Mouse (Mus musculus): ENCODE measurements around the gene Sorcs3. TPM values are rescaled to one million over a fixed set of nuclear protein-coding genes. Genes with fewer than 3 reads are reported as not detected.

Sorcs3 gene
- polyA plus RNA-seq, 1 experiment from 2014 or later = 0.46 TPM

GRCm38 (mm10) chr19:48706924-48707320 is 501.1 kb downstream of the Sorcs3 start:
- Histone ChIP-seq H3K36me3 (no peaks in the 10 kb centered on the region), H3K4me1 (peaks cover 12% of the 10 kb centered on the region), H3K27ac (no peak overlapping the region), H3K9me3 (replicated peaks) (no peaks in the 10 kb centered on the region), H3K27me3 (ENCODE audit: low read depth, poor library complexity, severe bottlenecking) (no peaks in the 10 kb centered on the region), H3K4me3 (no peak overlapping the region)
- DNase-seq (ENCODE audit: low spot score) = no peak
- 90% methylated on average over 1 of the region's 1 CpGs for WGBS

- no peaks in the 10 kb centered on the region for H3K27me3 ChIP-seq (ENCODE audit: low read depth, poor library complexity, severe bottlenecking)
- no peaks in the 10 kb centered on the region for H3K9me3 ChIP-seq (replicated peaks)
- DNase-seq (ENCODE audit: low spot score) = no peak
- WGBS = 88% methylated on average over 6 of the region's 6 CpGs
- H3K27ac ChIP-seq = no peak overlapping the region
- no peaks in the 10 kb centered on the region for H3K4me1 ChIP-seq
- H3K36me3 ChIP-seq = no peaks in the 10 kb centered on the region
- no peak overlapping the region for H3K4me3 ChIP-seq
Observed at GRCm38 (mm10) chr19:48725851-48726419, 520.1 kb downstream of the Sorcs3 start.

DNA sequence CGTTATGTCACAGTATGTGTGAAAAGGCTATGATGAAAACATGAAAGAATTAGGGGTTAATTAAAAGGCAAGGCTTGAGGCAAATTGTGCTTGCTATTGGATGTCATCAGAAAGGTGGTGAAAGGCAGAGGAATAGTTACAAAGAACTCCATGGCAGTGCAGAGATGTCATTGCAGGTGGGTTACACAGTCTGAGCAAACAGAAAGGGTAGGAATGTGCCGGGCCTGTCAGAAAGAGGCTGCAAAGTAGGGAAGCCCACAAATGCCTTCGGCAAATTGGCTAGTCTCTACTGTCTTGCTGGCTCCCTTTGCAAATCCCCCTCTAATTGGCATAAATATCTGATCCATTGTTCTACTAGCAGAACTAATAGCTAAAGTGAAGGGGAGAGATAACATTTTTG is 521.2 kb downstream of the Sorcs3 start:
- Histone ChIP-seq H3K9me3 (replicated peaks) (no peaks in the 10 kb centered on the region), H3K36me3 (no peaks in the 10 kb centered on the region), H3K4me3 (no peak overlapping the region), H3K27me3 (ENCODE audit: low read depth, poor library complexity, severe bottlenecking) (no peaks in the 10 kb centered on the region), H3K27ac (no peak overlapping the region), H3K4me1 (no peaks in the 10 kb centered on the region)
- WGBS = 86% methylated on average over 3 of the region's 3 CpGs
- no peak for DNase-seq (ENCODE audit: low spot score)

GRCm38 (mm10) chr19:48727601-48728000 is 521.8 kb downstream of the Sorcs3 start:
- no peaks in the 10 kb centered on the region for H3K27me3 ChIP-seq (ENCODE audit: low read depth, poor library complexity, severe bottlenecking)
- H3K9me3 ChIP-seq (replicated peaks) = no peaks in the 10 kb centered on the region
- no peak overlapping the region for H3K4me3 ChIP-seq
- no peaks in the 10 kb centered on the region for H3K4me1 ChIP-seq
- WGBS = 94% methylated on average over 5 of the region's 5 CpGs
- H3K27ac ChIP-seq = no peak overlapping the region
- no peaks in the 10 kb centered on the region for H3K36me3 ChIP-seq
- no peak for DNase-seq (ENCODE audit: low spot score)

DNA sequence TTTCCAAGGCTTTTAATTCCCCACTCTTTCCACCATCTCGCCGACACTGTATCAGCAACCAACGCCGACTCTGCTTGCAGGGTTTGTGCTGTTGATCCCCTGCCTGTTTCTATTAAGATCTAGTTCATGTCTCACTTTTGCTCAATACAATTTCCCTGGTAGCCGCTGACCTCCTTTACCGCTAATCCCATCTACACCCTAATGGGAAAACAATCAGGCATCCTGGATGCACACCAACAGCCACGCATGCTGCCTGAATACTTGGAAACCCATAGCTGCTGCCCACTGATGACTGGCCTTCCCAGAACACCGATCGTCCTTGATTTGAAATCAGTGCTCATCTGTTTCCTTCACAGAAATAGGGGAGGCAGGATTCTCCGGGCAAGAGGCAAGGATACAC is 525.9 kb downstream of the Sorcs3 start:
- Histone ChIP-seq H3K4me3 (no peak overlapping the region), H3K27ac (no peak overlapping the region), H3K4me1 (no peaks in the 10 kb centered on the region), H3K36me3 (no peaks in the 10 kb centered on the region), H3K9me3 (replicated peaks) (no peaks in the 10 kb centered on the region), H3K27me3 (ENCODE audit: low read depth, poor library complexity, severe bottlenecking) (no peaks in the 10 kb centered on the region)
- 94% methylated on average over 10 of the region's 10 CpGs for WGBS
- no peak for DNase-seq (ENCODE audit: low spot score)

- DNase-seq (ENCODE audit: low spot score) = no peak
Observed at GRCm38 (mm10) chr19:48734370-48734769, 528.5 kb downstream of the Sorcs3 start.

DNA sequence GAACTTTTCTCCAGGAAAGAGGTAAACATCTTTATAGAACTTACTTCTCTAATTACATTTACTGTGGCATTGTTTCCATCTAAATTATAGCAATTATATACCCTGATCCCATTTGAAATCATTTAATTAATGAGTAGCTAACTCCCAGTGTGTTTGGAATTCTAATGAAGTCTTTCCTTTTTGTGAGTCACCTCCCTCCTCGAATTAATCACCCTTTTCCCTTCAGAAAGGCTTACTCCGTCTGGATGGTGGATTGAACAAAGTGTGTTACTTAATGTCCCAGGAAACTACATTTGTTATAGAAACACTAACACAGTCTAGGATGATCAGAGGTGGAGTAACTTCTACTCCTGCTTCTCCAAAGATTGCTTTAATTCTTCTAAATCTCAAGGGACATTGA is 531.7 kb downstream of the Sorcs3 start:
- H3K4me3 ChIP-seq = no peak overlapping the region
- H3K36me3 ChIP-seq = no peaks in the 10 kb centered on the region
- no peaks in the 10 kb centered on the region for H3K4me1 ChIP-seq
- WGBS = 65% methylated on average over 2 of the region's 2 CpGs
- H3K9me3 ChIP-seq (replicated peaks) = no peaks in the 10 kb centered on the region
- no peak for DNase-seq (ENCODE audit: low spot score)
- no peaks in the 10 kb centered on the region for H3K27me3 ChIP-seq (ENCODE audit: low read depth, poor library complexity, severe bottlenecking)
- H3K27ac ChIP-seq = no peak overlapping the region

More at GRCm38 (mm10) chr19:48734370-48734769, 528.5 kb downstream of the Sorcs3 start:
- no peaks in the 10 kb centered on the region for H3K27me3 ChIP-seq (ENCODE audit: low read depth, poor library complexity, severe bottlenecking)
- no peaks in the 10 kb centered on the region for H3K9me3 ChIP-seq (replicated peaks)
- WGBS = 76% methylated on average over 4 of the region's 4 CpGs
- no peak overlapping the region for H3K4me3 ChIP-seq
- no peaks in the 10 kb centered on the region for H3K4me1 ChIP-seq
- H3K36me3 ChIP-seq = no peaks in the 10 kb centered on the region
- no peak overlapping the region for H3K27ac ChIP-seq

DNA sequence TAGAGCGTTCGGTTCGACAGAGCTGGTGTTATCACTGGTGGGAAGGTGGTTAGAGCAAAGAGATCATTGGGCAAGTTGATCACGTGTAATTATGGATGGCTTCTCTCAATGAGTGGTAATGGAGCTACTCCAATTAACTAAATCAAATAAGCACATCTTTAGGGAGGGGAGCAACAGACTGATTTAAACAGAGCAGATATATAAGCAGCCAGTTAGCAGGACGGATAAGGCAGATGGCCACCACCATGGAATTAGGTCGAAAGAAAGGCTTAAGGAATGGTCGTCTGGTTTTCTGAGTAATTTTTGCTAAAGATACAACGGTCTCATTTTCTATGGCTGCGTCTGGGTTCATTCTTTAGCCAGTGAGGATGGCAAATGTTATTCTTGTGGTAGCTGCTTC is 549.3 kb downstream of the Sorcs3 start:
- no peak overlapping the region for H3K27ac ChIP-seq
- H3K9me3 ChIP-seq (replicated peaks) = no peaks in the 10 kb centered on the region
- no peak for DNase-seq (ENCODE audit: low spot score)
- H3K4me3 ChIP-seq = no peak overlapping the region
- no peaks in the 10 kb centered on the region for H3K36me3 ChIP-seq
- 91% methylated on average over 9 of the region's 9 CpGs for WGBS
- H3K27me3 ChIP-seq (ENCODE audit: low read depth, poor library complexity, severe bottlenecking) = no peaks in the 10 kb centered on the region
- peaks cover 16% of the 10 kb centered on the region for H3K4me1 ChIP-seq

DNA sequence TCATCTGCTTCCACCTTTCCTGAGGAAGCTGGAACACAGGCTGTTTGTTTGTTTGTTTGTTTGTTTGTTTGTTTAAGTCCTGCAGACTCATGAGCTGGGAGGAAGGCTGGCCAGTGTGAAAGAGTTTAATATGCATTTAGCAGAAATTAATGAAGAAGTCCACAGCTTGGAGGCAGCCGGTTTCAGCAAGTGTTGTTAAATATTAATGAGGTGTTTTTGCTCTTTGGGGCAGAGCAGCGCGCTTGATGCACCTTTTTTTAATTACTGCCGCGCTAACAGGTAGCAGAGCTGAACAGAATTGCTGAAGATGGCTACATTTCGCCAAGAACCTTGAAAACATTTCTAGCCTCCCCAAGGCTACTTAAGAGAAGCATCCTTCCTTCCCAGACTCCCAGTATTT is 551.0 kb downstream of the Sorcs3 start:
- Histone ChIP-seq H3K4me1 (peaks cover 16% of the 10 kb centered on the region), H3K4me3 (no peak overlapping the region), H3K27me3 (ENCODE audit: low read depth, poor library complexity, severe bottlenecking) (no peaks in the 10 kb centered on the region), H3K27ac (peak overlapping the region; percentile 50; the same call in 1 of the 2 replicates), H3K9me3 (replicated peaks) (no peaks in the 10 kb centered on the region), H3K36me3 (no peaks in the 10 kb centered on the region)
- 54% methylated on average over 6 of the region's 6 CpGs for WGBS
- peak; percentile 37 for DNase-seq (ENCODE audit: low spot score)

- Histone ChIP-seq H3K4me3 (no peak overlapping the region), H3K27ac (no peak overlapping the region), H3K4me1 (no peaks in the 10 kb centered on the region), H3K36me3 (no peaks in the 10 kb centered on the region), H3K9me3 (replicated peaks) (no peaks in the 10 kb centered on the region), H3K27me3 (ENCODE audit: low read depth, poor library complexity, severe bottlenecking) (no peaks in the 10 kb centered on the region)
- DNase-seq (ENCODE audit: low spot score) = no peak
- 95% methylated on average over 2 of the region's 2 CpGs for WGBS
Observed at GRCm38 (mm10) chr19:48766524-48766923, 560.7 kb downstream of the Sorcs3 start.

DNA sequence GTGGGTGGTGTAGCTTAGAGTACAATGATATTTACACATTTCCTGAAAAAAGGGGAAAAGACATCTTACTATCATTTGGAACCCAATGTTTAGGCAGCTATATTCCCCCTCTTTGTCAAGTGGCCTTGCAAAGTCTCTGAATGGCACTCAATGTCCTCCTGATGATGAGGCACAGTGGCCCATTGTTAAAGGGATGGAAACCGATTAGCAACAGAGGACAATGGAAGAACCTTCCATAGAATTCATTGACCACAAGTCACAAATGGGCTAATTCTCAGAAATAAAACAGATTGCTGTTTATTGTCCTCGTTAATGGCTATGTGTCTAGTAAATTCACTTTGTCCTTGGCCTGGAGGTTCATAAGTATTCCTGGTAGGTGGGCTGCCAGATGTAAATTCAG is 565.7 kb downstream of the Sorcs3 start:
- H3K27ac ChIP-seq = no peak overlapping the region
- WGBS = 90% methylated on average over 2 of the region's 2 CpGs
- H3K36me3 ChIP-seq = no peaks in the 10 kb centered on the region
- no peaks in the 10 kb centered on the region for H3K4me1 ChIP-seq
- H3K9me3 ChIP-seq (replicated peaks) = no peaks in the 10 kb centered on the region
- H3K4me3 ChIP-seq = no peak overlapping the region
- H3K27me3 ChIP-seq (ENCODE audit: low read depth, poor library complexity, severe bottlenecking) = no peaks in the 10 kb centered on the region
- DNase-seq (ENCODE audit: low spot score) = no peak

DNA sequence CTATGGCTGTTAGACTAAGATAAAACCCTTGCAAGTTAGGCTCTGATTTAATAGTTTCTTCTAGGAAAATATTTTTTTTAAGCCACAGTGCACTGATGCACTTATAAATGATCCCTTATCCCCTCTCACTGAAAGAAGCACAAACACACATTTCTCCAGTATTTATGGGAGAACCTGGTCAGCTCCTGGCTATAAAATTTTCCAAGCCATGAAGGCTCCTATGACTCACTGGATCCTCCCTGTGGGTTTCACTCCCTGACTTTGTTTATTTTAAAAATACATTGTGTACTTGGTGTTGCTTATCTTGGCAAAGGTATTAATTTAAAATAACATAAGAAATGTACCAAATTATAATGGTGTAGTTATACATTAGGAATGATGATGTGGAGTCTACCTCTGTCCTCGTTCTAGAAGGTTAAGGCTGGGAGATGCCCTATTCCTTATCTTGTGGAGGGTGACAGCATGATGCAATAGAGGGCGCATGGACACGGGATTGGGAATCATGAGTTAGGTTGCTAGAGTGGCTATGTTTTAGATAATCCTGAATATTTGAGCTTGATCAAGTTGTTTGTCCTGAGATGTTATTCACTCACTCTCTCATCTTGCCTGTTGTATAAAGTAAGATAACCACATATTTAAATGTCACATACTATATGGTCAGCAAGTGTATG is 573.4 kb downstream of the Sorcs3 start:
- Histone ChIP-seq H3K27ac (no peak overlapping the region), H3K36me3 (no peaks in the 10 kb centered on the region), H3K4me1 (peaks cover 6% of the 10 kb centered on the region; the same call in 1 of the 2 replicates), H3K4me3 (no peak overlapping the region), H3K27me3 (ENCODE audit: low read depth, poor library complexity, severe bottlenecking) (no peaks in the 10 kb centered on the region), H3K9me3 (replicated peaks) (no peaks in the 10 kb centered on the region)
- no peak for DNase-seq (ENCODE audit: low spot score)
- WGBS = 96% methylated on average over 3 of the region's 3 CpGs

- no peak for DNase-seq (ENCODE audit: low spot score)
- no peaks in the 10 kb centered on the region for H3K36me3 ChIP-seq
- H3K9me3 ChIP-seq (replicated peaks) = no peaks in the 10 kb centered on the region
- WGBS = 83% methylated on average over 2 of the region's 2 CpGs
- H3K4me1 ChIP-seq = peaks cover 6% of the 10 kb centered on the region; the same call in 1 of the 2 replicates
- no peak overlapping the region for H3K27ac ChIP-seq
- no peak overlapping the region for H3K4me3 ChIP-seq
- H3K27me3 ChIP-seq (ENCODE audit: low read depth, poor library complexity, severe bottlenecking) = no peaks in the 10 kb centered on the region
Observed at GRCm38 (mm10) chr19:48780813-48781212, 575.0 kb downstream of the Sorcs3 start.
